Mouse (Mus musculus) MEL-GATA-1-ER (cell line): ENCODE data around the gene Mllt10.

ENCODE experiments used
- DNase-seq: peaks from one replicate; pipeline ENCODE4 v3.0.0-alpha.2; 2012; ENCODE audit warnings: low read depth; ENCODE audit errors: extremely low read depth

The Mllt10 gene

DNA sequence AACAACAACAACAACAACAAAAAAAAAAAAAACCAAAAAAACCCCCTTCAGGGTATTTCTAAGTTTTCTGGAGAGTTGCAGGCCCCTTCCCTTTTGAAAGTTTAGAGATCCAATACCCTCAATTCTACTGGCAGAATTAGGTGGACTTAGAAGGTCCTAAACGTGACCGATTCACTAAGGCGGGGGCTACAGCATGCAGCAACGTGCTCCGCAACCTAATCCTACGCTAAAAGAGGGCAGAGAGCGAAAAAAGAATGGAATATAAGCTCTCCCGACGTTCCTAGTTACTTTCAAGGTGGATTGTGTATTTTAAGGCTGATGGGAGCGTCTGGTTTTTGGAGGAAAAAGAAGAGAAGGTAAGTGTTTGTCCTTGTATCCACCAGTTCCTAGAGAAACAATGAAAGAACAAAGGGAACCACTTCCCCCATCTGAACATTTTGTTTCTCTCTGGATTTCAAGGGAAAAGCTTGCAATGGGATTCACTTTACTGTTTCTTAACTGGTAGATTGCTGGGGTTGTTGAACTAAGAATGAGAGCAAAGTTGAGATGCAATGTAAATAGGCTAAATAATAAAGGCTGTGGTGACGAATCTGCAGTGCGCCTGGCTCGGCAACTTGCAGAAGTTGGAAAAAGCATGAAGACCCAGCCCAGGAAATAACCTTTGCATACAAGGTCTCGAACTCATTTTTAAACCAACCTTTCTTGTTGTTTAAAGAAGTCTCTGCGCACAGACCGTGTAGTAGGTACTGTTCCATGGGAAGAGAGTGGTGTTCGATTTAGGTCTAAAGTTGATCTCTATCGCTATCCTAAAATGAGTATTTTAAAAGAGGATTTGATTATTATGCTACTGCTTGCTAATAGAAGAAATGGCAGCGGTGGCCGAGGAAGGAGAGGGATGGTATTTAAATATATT lies at the start of gene Mllt10:
Gene Mllt10, plus strand, starts transcription at position 222 of the 913 bp plus-strand sequence.
- DNase-seq, result no peak

- DNase-seq, result no peak
Observed at GRCm38 (mm10) chr2:18011226-18011625, 43.8 kb upstream of the Mllt10 start.

GRCm38 (mm10) chr2:18012866-18013265 lies 42.2 kb upstream of the Mllt10 start:
- no peak for DNase-seq

- no peak for DNase-seq
Observed at GRCm38 (mm10) chr2:18015581-18015980, 39.5 kb upstream of the Mllt10 start.

GRCm38 (mm10) chr2:18016639-18017038 lies 38.4 kb upstream of the Mllt10 start:
- DNase-seq, result no peak

- DNase-seq, result no peak
Observed at GRCm38 (mm10) chr2:18017321-18017720, 37.7 kb upstream of the Mllt10 start.

GRCm38 (mm10) chr2:18019122-18019521 lies 35.9 kb upstream of the Mllt10 start:
- no peak for DNase-seq

DNA sequence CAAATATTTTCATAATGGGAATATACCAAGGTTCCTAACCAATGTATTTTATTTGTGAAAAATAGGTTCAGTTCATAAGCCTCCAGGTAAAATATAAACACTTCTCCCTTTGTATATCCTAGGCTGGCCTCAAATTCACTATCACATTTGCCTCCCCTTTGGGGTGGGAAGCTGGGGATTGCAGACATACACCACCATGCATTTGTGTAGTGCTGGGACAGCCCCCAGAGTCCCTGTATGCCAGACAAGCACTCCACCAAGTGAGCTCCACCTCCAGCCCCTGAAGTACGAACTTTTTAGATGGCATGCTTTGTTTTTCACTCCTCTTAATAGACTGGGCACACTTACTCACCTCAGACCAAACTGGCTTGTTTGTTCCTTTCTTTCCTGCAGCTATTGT lies 32.2 kb upstream of the Mllt10 start:
- no peak for DNase-seq

DNA sequence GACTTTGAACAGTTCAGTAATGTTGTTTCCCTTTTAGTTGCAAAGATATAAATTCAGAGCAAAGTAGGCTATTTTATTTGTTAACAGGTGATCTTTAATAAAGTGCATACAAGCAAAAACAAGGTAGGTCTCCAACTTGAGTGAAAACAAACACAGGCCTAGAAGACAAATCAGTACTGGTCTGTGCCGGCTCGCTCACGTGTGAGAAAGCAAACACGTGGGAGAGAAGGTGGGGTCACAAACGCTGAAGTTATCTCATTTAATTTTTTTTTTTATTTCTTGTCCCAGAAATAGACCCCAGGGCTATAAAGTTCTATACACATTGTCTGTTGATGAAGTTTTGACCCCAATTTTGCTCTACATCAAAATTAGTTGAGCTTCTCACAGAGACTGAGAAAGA lies 29.9 kb upstream of the Mllt10 start:
- DNase-seq, result no peak

GRCm38 (mm10) chr2:18025781-18026115 lies 29.3 kb upstream of the Mllt10 start:
- no peak for DNase-seq

DNA sequence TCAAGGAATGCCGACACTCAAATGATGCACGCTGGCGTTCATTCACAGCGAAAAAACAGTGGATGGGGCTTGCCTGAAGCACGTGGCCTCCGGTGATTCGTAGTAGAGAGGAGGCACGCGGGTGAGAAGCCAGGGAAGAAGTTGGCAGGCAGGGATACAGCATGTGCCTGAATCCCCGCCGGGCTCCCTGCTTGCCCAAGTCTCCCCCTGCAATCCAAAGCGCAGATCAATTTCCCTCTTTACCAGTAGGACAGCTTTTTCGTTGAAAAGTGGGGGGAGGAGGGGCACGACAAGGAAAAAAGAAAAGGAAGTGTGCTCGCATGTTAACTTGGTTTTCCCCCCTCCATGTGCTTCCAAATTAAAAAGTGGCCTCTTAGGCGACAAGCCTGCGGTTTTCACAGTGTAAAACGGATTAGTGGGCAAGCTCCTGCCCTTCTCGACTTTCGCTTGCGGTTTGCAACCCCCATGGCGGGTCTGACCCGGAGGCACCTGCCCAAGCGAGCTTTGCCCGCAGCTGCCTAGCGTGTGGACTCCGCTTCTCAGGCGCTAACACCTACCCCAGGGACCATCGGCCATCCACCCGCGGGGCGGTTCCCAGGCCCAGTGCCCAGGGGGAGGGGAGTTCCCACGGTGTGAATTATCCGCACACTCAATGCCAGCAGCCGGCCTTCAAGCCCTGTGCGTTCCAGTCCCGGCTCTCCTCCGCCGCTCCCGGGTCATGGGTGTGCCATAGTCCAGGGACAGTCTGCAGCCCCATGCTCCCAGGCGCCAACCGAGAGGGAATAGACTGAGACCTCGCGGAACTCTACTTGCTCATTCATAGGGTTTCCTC lies 28.7 kb upstream of the Mllt10 start:
- DNase-seq, result no peak

DNA sequence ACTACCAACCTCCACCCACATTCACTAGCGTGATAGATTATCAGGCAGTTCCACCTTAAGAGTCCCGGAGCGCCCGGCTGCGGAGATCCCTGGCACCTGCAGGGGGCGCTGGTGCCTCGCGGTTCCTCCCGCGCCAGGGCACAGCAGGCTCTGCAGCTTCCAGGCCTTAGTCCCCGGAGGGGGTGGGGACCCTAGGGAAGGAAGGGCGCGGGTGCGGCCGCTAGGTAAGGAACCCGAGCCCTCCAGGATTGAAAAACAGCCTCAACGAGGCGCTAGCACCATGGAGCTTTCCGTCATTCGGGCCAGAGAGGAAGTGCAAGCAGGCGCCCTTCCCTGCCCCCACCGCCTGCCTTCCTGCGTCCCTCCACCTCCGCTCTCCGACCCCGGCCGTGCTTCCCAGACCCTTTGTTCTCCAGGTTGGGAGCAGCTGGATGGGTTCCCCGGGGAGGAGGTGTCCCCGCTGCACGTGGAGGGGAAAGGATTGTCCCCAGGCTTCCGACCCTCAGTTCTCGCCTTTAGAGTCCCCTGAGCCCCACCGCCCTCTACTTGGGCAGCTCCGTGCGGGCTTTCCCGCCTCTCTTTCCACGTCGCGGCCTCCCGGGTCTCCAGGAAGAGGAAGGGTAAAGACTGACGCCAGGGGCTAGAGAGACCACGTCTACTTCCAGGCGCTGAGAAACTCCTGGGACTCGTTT lies 27.4 kb upstream of the Mllt10 start:
- peak; percentile 77 for DNase-seq

- peak; percentile 36 for DNase-seq
Observed at GRCm38 (mm10) chr2:18028140-18029021, 26.7 kb upstream of the Mllt10 start.

- no peak for DNase-seq
Observed at GRCm38 (mm10) chr2:18029656-18030055, 25.4 kb upstream of the Mllt10 start.

- no peak for DNase-seq
Observed at GRCm38 (mm10) chr2:18030581-18030980, 24.5 kb upstream of the Mllt10 start.

GRCm38 (mm10) chr2:18031271-18031821 lies 23.7 kb upstream of the Mllt10 start:
- no peak for DNase-seq

- DNase-seq, result no peak
Observed at GRCm38 (mm10) chr2:18031831-18032537, 23.1 kb upstream of the Mllt10 start.

GRCm38 (mm10) chr2:18032538-18032895 lies 22.5 kb upstream of the Mllt10 start:
- DNase-seq, result no peak

GRCm38 (mm10) chr2:18033166-18034108 lies 21.6 kb upstream of the Mllt10 start:
- DNase-seq, result no peak
